Mouse (Mus musculus): ENCODE results near the gene Camta1.

DNA sequence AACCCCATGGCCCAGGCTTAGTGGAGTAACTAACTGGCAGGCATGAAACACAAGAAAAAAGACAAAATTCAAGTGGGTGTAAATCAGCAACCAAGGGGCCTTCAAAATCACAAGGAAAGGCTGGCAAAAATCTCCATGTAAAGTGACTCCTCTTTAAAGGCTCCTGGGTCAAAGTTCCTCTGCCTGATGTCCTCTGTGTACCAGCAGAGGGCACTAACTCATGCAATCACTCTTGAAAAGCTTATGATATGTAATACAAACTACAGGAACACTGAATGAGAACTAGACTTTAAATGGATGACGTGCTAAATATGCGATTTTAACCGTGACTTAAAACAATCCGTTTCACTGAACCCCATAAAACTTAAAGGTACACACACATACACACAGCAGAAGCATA, 83.2 kb downstream of the Camta1 start:
- TF ChIP-seq GATA1 (IDR thresholded peaks at IDR 0.05; ENCODE audit: borderline replicate concordance, low read length) (no peak), FLI1 (IDR thresholded peaks at IDR 0.05; ENCODE audit: low read length) (no peak)
